Mouse (Mus musculus): ENCODE measurements around the gene Snd1.
"Not testable (repeated sequence)": the region's sequence is repeated elsewhere in the genome, so short reads cannot be mapped to it uniquely, and the experiment has no call there.

The Snd1 gene

DNA sequence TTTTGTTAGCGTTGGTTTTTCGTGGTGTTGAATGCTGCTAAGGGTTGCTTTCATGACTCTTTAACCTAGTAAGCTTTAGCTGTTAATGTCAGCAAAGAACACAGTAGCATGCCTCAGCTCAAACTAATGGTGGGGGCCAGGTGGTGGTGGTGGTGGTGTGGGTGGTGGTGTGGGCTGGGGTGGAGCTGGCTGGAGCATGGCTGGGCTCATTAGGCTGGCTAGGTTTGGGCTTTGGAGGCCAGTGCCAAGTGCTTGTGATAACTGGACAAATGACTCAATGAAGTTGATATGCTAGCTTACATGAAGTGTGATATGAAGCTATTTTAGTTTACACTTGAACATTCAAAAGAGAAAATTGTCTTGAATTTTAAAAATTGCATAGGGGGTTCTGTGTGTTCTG is 11.1 kb downstream of the Snd1 start:
- DNase-seq (ENCODE audit: low spot score in 2 of 2), result no peak

DNA sequence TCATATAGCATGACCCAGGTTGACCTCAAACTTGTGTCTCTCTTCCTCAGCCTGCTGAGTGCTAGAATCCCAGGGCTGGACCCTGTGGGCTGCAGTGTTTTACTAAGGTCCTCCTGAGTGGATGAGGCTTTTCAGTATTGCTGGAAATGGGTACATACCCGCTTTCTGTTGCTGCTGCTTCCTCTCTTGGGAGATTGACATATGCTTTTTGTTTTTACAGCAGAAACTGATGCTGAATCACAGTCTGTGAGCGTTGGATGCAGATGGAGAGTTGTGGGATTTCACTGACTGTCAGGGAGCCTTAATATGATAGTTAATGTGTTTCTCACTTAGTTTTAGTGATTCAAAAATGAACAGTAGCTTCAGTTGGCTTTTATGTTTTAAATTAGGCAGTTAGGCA is 11.5 kb downstream of the Snd1 start:
- DNase-seq (ENCODE audit: low spot score in 2 of 2), result no peak

DNA sequence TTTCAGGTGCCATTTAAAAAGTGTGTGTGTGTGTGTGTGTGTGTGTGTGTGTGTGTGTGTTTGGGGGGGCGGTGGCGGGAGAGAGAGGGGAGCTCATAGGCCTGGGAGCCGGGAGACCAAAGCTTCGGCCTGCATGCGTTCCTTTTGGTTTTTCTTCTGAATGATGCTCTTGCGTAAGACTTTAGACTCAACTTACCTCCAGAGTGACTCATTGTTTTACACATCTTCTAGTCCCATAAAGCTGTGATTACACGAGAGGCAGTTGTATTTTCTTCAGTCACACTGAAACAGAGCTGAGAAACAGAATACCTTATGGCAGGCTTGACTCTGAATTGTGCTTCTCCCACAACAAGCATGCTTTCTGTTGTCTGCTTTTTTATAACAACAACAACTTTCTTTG is 12.0 kb downstream of the Snd1 start:
- no peak for DNase-seq (ENCODE audit: low spot score in 2 of 2)

DNA sequence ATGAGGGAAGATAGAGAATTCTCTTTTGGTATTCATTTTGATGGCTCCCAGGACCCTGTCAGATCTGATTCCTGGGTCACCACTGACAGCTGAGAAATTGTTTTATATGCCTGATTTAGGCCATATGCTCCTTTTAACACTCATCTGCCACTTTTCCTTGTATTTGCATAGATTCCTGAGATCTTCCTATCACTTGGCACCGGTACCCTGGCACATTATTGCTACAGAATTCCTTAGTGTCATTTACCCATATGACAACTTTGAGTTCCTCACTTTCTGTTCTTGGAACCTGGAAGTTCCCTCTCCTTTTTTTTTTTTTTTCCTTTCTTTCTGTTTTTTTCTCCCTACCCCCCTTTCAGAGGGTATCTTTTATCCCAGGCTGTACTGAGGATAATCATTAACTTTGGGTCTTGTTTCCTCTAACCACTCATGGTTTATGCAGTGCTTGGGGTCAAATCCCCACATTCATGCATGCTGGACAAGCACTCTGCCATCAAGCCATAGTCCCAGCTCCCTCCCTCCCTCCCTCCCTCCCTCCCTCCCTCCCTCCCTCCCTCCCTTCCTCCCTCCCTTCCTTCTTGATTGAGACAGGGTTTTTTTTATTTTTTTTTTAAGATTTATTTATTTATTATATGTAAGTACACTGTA is 13.4 kb downstream of the Snd1 start:
- no peak for DNase-seq (ENCODE audit: low spot score in 2 of 2)

DNA sequence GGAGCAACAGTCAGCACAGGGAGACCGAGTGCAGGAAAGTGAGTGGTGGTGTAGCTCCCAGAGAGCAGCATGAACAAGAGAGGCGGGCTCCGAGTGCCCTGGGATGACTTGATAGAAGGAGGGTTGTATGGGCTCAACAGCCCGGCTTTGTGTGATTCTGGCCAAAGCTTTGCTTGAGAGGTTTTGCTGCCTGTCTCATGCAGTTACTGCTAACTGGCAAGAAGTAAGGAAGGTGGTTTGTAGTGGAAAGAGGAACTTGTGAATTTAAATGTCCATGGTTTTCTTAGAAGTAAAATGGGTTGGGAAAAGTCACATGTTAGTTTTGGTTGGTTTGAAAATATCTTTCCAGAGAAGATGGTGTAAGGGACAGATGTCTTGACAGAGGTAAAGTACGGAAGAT is 15.7 kb downstream of the Snd1 start:
- no peak for DNase-seq (ENCODE audit: low spot score in 2 of 2)

DNA sequence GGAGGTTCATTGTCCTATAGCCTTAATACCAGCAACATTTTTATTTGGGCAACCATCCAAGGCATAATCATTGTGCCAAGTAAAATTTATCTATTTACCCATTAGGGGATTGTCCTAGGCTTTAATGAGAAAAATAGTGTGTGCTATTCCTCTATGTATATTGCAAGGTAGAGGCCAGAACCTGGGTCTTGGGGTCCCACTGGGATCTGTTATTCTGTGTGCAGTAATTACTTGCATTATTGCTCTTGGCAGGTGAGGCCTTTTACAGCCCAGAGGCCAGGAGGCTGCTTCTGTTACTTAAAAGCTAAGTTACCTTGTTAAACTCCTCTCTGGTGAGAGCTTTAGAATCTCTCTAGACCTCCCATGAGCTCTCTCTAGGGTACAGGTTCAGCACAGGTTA is 16.3 kb downstream of the Snd1 start:
- DNase-seq (ENCODE audit: low spot score in 2 of 2), result no peak

DNA sequence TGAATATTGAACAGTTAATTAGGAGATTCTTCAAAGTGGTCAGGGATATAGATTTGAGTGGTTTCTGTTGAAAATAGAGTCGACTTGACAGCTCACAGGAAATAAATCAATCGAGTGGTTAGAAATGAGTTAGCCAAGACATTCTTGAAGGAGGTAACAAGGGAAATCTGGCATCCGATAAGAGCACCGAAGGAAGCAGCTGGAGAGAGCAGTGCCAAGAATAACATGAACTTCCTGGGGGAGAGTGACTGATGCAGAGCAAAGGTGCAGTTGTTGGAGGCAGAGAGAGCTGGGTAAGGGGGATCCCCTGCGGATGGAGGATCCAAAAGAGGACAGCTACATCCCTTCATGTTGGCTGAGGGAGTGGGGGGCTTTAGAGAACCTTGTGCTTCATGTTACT is 22.9 kb downstream of the Snd1 start:
- DNase-seq (ENCODE audit: low spot score in 2 of 2), result no peak

DNA sequence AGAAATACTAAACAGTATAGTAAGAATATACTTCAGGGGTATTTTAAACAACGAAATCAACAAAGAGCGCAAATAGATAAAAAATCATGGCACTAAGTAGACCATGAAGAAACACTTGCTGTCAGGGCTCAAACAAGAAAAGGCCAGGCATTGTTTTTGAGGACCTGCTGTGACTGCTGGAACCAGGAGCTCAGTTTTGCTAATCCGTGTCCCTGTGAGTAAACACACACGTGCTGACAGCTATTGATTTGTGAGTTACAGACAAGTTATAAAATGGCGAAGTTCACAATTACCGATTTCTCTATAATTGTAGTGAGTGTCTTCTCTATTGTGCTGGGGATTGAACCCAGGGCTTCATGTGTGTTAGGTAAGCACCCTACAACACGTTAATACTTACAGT is 27.6 kb downstream of the Snd1 start:
- DNase-seq (ENCODE audit: low spot score in 2 of 2), result no peak

DNA sequence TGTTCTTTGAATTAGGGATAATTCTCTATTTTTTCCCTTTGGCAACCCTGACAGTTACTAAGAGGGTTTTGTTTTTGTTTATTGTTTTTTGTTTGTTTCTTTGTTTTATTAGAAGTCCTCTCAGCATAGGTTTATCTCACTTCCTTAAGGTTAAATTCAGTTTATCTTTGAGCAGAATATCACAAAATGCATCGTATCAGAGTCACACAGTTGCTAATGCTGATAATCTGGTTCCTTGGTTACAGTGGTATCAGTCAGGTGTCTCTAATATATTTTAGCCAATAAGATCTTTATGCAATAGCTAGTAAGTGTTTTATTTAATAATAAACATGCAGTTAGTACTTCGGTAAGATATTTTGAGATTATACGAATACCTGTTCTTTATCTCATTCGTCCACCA is 28.2 kb downstream of the Snd1 start:
- no peak for DNase-seq (ENCODE audit: low spot score in 2 of 2)

DNA sequence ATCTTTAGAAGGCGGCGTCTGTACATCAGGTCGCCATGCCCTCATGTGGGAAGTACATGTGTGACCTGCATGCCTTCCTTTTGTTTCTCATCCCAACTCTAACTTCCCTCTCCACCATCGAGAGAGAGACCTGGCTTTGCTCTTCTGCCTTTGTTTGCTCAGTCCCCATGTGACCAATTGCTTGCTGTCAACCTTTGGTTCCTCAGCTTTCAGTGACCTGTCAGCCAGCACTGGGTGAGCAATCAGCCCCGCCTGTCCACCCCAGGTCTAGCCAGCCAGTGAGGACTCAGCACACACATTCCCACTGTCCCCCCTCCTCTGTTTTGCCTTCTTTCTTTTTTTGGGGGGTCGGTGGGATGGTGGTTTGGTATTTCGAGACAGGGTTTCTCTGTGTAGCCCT is 29.7 kb downstream of the Snd1 start:
- no peak for DNase-seq (ENCODE audit: low spot score in 2 of 2)

DNA sequence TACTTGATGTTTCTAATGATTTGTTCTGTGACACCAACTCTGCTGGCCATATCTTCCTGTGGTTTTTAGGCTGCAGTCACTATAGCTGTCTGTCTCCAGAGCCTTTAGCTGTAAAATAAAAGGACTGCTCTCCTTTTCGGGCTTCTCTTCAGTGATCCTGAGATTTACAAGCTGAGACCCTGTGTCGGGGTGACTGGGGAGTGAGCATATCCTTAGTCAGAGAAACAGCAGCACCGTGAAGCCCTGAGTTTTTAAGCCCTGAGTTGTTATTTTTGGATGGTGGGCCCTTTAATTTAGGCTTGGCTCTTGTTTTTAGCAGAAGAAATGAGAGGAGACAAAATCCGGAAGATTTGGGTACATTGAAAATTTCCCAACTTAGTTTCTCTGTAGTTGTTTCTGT is 32.8 kb downstream of the Snd1 start:
- DNase-seq (ENCODE audit: low spot score in 2 of 2), result no peak

DNA sequence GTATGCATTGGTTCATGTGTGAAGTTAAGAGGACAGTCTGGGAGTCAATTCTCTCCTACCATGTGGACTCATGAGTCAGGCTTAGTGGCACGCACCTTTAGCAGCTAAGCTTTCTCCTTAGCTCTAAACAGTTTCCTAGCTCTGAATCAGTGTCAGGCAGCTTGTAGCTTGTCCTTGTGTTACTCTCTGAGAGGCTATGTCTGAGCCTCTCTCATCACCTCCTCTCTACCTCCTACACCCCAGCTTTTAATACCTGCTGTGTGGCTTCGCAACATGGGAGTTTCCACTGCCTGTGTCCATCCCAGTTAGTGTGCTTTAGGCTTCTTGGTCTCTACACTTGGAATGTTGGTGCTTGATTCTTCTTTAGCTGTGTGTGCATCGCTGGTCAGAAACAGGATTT is 39.3 kb downstream of the Snd1 start:
- DNase-seq (ENCODE audit: low spot score in 2 of 2), result no peak

DNA sequence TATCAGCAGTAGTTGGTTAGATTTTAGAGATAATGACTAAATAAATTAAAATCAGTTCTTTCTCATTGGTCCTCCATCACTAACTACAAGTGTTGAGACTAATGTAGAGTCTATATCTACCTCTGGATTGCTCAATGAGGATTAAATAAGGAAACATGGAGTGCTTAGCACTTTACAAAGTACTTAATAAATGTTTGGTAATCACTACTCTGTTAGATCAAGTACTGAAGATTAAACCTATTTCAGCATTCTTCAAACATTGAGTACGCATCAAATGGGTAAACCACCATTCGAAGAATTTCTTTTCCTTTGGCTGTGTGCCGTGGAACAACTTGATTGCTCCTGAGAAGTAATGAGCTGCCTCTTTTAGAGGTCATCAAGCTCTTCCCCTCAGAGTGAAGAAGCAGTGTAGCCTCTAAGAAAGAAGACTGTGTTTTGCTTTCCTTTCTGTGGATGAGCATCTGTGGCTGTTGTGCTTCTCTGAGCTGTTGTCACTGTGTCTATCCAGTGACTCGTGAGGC is 40.0 kb downstream of the Snd1 start:
- DNase-seq (ENCODE audit: low spot score in 2 of 2), result no peak

DNA sequence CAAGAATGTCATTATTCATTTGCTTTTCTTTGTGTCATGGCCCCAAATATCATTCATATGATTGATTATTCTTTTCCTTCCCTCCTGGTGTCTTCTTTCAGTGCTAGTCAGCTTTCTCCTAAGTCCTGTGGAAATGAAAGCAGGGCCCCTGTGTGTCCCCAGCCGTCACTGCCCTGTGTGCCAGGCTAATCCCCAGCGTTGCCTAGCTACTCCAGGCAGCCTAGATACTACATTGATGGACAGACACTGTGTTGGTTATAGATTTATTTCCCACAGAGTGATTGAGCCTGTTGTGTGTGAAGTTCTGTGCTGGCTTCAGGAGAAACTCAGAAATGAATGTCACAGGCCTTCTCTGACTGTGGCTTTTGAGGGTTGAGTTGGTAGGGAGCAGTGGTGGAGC is 41.7 kb downstream of the Snd1 start:
- DNase-seq (ENCODE audit: low spot score in 2 of 2), result no peak

DNA sequence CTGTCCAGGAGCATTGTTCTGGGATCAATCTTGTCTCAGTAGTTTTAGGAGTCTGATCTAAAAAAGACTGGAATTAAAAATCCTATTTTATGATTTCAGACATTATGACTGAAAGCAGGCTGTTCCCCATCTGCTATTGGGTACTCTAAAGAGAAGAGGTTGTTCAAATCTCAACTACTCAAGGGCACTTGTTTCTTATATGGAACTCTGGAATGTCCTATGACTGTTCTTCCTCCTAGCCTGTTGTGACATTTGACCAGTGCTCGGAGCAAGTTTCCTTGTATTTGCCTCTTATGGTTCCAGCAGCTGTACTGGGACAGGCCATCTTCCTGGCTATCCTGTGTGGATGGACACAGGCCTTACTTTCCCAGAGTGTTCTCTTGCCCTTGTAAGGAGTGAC is 42.1 kb downstream of the Snd1 start:
- DNase-seq (ENCODE audit: low spot score in 2 of 2), result no peak

DNA sequence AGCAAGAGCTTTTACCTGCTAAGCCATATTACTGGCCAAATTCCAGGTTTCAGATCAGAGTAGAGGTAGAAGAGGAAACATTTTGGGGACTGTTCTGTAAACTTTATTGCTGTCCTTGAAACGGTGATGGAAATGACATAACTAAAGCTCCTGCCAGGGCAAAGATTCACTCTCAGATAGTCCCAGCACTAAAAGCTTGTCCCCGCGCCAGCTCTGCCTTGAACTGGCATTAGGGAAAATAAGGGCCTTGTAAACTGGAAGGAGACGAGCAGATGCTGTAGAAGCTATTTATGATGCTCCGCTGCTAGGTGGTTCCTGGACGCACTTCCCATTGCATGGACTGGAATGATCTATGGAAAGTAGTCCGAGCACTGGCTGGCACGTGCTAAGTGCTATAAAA is 44.5 kb downstream of the Snd1 start:
- no peak for DNase-seq (ENCODE audit: low spot score in 2 of 2)

DNA sequence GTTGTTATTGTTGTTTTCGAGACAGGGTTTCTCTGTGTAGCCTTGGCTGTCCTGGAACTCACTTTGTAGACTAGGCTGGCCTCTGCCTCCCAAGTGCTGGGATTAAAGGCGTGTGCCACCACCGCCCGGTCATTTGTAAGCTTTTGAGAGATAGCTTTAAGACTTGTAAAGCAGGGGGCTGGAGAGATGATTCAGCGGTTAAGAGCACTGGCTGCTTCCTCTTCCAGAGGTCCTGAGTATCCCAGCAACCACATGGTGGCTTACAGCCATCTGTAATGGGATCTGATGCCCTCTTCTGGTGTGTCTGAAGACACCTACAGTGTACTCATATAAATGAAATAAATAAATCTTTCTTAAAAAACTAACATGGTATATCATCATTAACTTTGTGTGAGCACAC is 45.8 kb downstream of the Snd1 start:
- not testable (repeated sequence) for DNase-seq (ENCODE audit: low spot score in 2 of 2)

DNA sequence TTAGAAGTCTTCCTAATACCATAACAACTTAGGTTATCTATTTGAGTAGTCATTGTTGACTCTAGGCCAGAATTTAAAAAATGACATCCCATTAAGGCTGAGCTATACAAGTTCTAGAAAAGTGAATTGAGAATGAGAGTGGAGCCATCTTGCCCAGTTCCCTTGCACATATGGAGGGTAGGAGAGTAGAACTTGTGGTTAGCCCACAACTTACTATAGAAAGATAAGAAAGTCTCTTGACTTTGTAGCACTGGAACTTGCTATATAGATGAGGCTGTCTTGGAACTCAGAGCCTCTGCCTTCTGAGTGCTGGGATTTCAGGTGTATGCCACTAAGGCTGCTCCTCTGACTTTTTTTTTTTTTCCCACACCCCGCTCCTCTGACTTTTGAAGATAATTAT is 46.5 kb downstream of the Snd1 start:
- no peak for DNase-seq (ENCODE audit: low spot score in 2 of 2)

DNA sequence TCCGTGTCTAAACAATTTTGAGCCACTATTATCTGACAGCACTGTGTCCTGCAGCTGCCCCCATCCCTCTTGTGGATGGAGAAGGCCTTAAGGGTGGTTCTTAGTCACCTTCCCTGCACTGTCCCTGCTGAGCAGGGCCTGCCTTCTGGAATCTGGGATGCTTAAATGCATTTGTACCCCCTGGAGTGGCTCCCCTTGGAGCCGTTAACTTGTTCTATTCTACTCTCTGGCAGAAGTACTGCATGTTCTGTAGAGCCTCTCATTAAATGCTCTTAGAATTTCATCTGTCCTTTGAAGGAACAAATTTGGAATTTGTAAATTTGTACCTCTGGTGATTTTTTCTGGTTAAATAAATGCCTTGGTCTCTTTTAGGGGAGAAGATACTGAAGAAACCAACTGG is 50.6 kb downstream of the Snd1 start:
- no peak for DNase-seq (ENCODE audit: low spot score in 2 of 2)

DNA sequence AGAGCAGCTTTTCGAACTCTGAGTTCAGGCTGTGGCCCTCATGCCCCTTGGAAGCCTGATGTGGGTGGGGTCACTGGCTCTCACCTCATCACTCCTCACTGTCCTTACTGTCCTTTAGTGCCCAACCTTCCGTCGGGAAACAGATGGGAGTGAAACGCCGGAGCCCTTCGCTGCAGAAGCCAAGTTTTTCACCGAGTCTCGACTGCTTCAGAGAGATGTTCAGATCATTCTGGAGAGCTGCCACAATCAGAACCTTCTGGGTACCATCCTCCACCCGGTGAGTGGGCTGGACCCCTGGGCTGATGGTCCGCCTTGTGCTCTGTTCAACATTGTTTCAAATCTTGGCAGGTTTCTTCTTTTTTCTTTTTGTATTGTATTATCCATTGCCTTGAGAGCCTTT is 52.5 kb downstream of the Snd1 start:
- DNase-seq (ENCODE audit: low spot score in 2 of 2), result no peak

DNA sequence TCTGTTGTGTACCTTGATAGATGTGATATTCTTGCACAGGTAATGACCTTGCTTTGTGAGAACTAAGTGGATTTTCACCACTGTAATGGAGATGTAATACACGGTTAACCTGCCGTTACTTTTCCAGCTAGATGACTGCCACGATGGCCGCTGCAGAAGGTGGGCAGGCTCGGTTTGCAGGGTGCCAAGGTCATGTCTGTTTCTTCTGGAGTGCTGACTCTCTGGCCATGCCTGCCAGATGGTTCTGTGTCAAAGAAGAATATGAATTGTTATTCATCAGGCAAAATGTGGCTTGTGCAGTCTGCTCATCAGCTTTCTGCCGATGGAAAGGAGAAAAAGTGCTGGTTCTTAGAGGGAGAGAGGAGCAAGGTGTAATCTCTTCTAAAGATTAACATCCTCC is 53.3 kb downstream of the Snd1 start:
- DNase-seq (ENCODE audit: low spot score in 2 of 2), result no peak

DNA sequence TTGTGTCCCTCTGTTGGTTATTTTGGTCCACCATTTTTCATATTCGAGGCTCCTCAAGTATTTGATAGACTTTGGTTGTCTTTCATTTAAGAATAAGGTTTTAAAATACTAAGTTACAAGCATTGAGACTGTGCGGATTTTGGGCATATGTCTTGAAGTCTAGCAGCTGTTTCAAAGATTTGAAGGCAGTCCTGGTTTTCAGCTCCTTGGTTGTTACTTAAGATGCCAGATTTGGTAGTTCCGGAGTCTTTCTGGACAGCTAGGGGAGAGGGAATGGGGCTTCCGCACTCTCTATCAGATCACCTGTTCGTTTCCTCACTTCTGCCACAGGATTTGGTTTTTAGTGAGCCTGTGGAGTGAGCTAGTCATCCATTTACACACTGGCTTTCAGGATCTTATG is 61.5 kb downstream of the Snd1 start:
- DNase-seq (ENCODE audit: low spot score in 2 of 2), result no peak

DNA sequence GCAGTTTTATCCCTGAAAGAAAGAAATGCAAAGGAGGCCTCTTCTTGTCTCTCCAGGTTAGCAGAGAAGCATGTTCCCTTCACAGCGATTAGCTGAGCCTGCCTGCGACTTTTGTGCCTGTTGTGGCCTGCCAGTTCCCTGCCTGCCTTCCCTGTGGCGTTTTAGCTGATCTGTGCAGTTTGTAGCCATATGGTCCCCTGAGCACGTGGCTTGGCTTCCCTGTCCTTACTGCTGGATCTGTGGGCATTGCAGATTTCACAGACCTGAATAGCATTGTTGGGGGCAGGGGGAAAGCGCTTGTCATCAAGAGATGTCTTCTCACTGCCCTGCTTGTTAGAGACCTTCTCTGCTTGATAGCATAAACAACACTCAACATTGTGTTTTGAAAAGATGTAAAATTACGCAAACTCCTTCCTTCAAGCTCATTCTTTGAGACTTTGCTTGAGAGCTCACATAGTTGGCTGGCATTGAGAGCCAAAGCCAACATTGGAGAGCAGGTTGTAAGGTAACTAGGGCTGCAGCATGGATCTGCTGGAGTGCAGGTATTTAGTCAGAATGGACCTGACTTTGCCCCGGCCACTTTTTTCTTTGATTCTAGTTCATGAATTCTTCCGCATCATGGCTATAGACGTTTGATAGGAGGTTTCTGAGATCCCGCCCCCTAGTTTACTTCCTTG is 63.0 kb downstream of the Snd1 start:
- DNase-seq (ENCODE audit: low spot score in 2 of 2), result peak; percentile 62 to 81

DNA sequence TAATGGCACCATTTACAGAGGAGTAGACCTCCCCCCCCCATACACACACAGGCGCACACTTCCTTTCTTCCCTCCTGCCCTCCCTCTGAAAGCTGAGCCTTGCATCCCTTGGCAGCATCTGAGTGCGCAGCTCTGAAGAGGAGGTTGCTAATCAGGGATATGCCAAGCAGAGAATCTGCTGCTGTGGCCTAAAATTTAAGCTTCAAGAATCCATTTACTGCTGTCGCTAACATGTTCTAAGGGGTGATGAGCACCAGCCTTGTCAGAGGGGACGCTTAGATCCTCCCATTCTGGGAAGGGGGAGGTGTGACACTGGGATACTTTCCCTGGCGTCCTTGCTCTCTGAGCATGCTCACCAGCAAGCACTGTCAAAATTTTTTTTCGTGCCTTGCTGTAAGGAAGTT is 67.4 kb downstream of the Snd1 start:
- DNase-seq (ENCODE audit: low spot score in 2 of 2), result peak; percentile 49 to 82

Data from right cerebral cortex, postnatal 36 days (tissue).